Mouse (Mus musculus) liver, embryonic 14.5 days (tissue): ENCODE data around the gene Stag1.

Source experiments
- CTCF ChIP-seq: IDR thresholded peaks from 2 replicates; pipeline ENCODE4 v1.5.1; 2016; ENCODE audit warnings: antibody characterized with exemption, low read depth, control low read depth
- EP300 ChIP-seq: IDR thresholded peaks from 2 replicates; pipeline ENCODE4 v1.6.1; 2016; ENCODE audit warnings: antibody characterized with exemption, low read depth

DNA sequence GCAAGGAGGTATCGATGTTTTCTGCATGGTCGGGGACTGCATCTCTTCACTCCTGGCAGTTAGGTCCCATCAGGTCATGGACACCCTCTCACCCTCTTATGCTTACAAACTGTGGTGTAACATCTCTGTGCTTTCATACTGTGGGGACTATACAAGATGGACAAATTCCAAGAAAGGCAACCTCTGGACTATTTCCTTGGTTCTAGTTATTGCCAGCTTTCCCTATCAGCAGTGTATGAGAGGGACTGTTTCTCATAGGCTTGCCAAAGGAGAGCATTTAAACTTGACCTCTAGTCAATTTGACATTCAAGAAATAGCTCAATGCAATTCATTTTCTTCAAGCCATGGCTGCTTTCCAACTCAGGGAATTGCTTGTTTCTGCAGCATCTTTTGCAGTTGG lies 393.7 kb downstream of the Stag1 start:
- TF ChIP-seq CTCF (no peak), EP300 (no peak)
